Mouse (Mus musculus): ENCODE measurements around the gene Dtl.

DNA sequence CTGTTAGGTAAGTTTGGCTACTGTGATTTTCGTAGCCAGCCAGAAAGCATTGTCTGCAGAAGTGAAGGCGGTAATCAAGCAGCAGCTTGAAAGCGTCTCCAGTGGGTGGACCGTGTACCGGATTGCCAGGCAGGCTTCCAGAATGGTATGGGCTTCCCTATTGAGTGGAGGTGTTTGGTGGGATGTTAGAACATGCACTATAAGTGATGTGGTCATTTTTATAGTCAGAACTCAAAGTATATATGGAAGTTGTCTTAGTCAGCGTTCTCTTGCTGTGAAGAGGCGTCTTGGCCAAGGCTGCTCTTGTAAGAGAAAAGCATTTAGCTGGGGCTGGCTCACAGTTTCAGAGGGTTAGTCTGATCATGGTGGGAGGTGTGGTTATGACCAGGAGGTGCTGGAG lies 35.0 kb upstream of the Dtl start:
- TF ChIP-seq CHD2 (IDR thresholded peaks at IDR 0.05; ENCODE audit: low read depth, low read length), result no peak
- no peak for TF ChIP-seq ZNF384 (IDR thresholded peaks at IDR 0.05; ENCODE audit: low read depth, low read length)
- no peak for TF ChIP-seq HCFC1 (IDR thresholded peaks at IDR 0.05; ENCODE audit: borderline replicate concordance, insufficient read depth, low read length)
- TF ChIP-seq ZC3H11A (IDR thresholded peaks at IDR 0.05; ENCODE audit: borderline replicate concordance, low read depth, low read length), result no peak
- no peak for TF ChIP-seq MAFK (IDR thresholded peaks at IDR 0.05; ENCODE audit: insufficient read depth, low read depth, low read length)
